Mouse (Mus musculus) MEL (cell line): ENCODE results near the gene Atp1a2. TPM values are rescaled to one million over a fixed set of nuclear protein-coding genes. Genes with fewer than 3 reads are reported as not detected.

ENCODE experiments used
- DNase-seq: peaks from one replicate; pipeline ENCODE4 v3.0.0; 2011; ENCODE audit warnings: low read depth, low spot score
- H3K27ac ChIP-seq: 2 replicates; pipeline ENCODE4 v1.5.1; 2012; ENCODE audit warnings: low read depth, mild to moderate bottlenecking, control low read depth, low read length, moderate library complexity; ENCODE audit not compliant: control insufficient read depth
- H3K27me3 ChIP-seq, 2 experiments: fragments of 150-350 bp in 1 of 2; sonication (generic) in 1 of 2; 2 replicates each; pipeline ENCODE4 v1.6.1; 2012; ENCODE audit warnings: low read length in 2 of 2, mild to moderate bottlenecking in 2 of 2, improper control_type of control experiment in 1 of 2, moderate library complexity in 1 of 2; ENCODE audit not compliant: insufficient read depth in 2 of 2, control insufficient read depth in 1 of 2
- H3K36me3 ChIP-seq, 2 experiments: 2 replicates each; pipeline ENCODE4 v1.6.1; 2012 to 2014; ENCODE audit warnings: low read length in 2 of 2, improper control_type of control experiment in 1 of 2, inconsistent platforms in 1 of 2, mild to moderate bottlenecking in 1 of 2; ENCODE audit not compliant: insufficient read depth in 2 of 2, control insufficient read depth in 1 of 2
- H3K4me1 ChIP-seq, 2 experiments: fragments of 150-350 bp in 1 of 2; sonication (generic) in 1 of 2; 2 replicates each; pipeline ENCODE4 v1.6.1; 2012; ENCODE audit warnings: low read length in 2 of 2, improper control_type of control experiment in 1 of 2, mild to moderate bottlenecking in 1 of 2; ENCODE audit not compliant: insufficient read depth in 2 of 2, control insufficient read depth in 1 of 2
- H3K4me3 ChIP-seq, 2 experiments: fragments of 150-350 bp in 1 of 2; sonication (generic) in 1 of 2; 2 replicates each; pipeline ENCODE4 v1.5.1; 2012; ENCODE audit warnings: low read depth in 2 of 2, low read length in 2 of 2, mild to moderate bottlenecking in 2 of 2, moderate library complexity in 2 of 2, control low read depth in 1 of 2, improper control_type of control experiment in 1 of 2; ENCODE audit not compliant: control insufficient read depth in 1 of 2, insufficient read depth in 1 of 2
- H3K79me2 ChIP-seq: 2 replicates; pipeline ENCODE4 v1.6.1; 2012; ENCODE audit warnings: mild to moderate bottlenecking, low read length, moderate library complexity; ENCODE audit not compliant: control insufficient read depth, poor library complexity, insufficient read depth
- H3K9ac ChIP-seq: 2 replicates; pipeline ENCODE4 v1.6.1; 2012; ENCODE audit warnings: low read depth, mild to moderate bottlenecking, control low read depth, low read length, moderate library complexity; ENCODE audit not compliant: control insufficient read depth, poor library complexity, severe bottlenecking
- H3K9me3 ChIP-seq: fragments of 150-350 bp; sonication (generic); replicated peaks from 2 replicates; pipeline ENCODE4 v1.6.1; 2012; ENCODE audit warnings: mild to moderate bottlenecking, low read length, improper control_type of control experiment, moderate library complexity; ENCODE audit not compliant: insufficient read depth
- CHD2 ChIP-seq: IDR thresholded peaks from 2 replicates; pipeline ENCODE4 v1.6.1; 2011; ENCODE audit warnings: low read length, improper control_type of control experiment
- E2F4 ChIP-seq: IDR thresholded peaks from 2 replicates; pipeline ENCODE4 v1.6.1; 2011; ENCODE audit warnings: low read depth, low read length, improper control_type of control experiment, borderline replicate concordance
- EP300 ChIP-seq, 2 experiments: IDR thresholded peaks; 2 replicates each; pipeline ENCODE4 v1.6.1; 2011; ENCODE audit warnings: improper control_type of control experiment in 2 of 2, low read length in 2 of 2, low read depth in 1 of 2, mild to moderate bottlenecking in 1 of 2
- HCFC1 ChIP-seq: IDR thresholded peaks from 2 replicates; pipeline ENCODE4 v1.6.1; 2012; ENCODE audit warnings: low read depth, mild to moderate bottlenecking, inconsistent platforms, low read length, improper control_type of control experiment, moderate library complexity
- JUND ChIP-seq: IDR thresholded peaks from 2 replicates; pipeline ENCODE4 v1.6.1; 2011; ENCODE audit warnings: low read depth, mild to moderate bottlenecking, improper control_type of control experiment, low read length
- MAX ChIP-seq: IDR thresholded peaks from 2 replicates; pipeline ENCODE4 v1.6.1; 2011; ENCODE audit warnings: low read length, improper control_type of control experiment
- MYC ChIP-seq: IDR thresholded peaks from 2 replicates; pipeline ENCODE4 v1.6.1; 2011; ENCODE audit warnings: low read depth, mild to moderate bottlenecking, low read length, improper control_type of control experiment, moderate library complexity
- NRF1 ChIP-seq: IDR thresholded peaks from 2 replicates; pipeline ENCODE4 v1.6.1; 2014; ENCODE audit warnings: low read depth, mild to moderate bottlenecking, inconsistent platforms, low read length, improper control_type of control experiment, moderate library complexity; ENCODE audit not compliant: poor library complexity, insufficient read depth, severe bottlenecking
- POLR2AphosphoS5 ChIP-seq: IDR thresholded peaks from 2 replicates; pipeline ENCODE4 v1.6.1; 2012; ENCODE audit warnings: low read depth, borderline replicate concordance, mild to moderate bottlenecking, inconsistent platforms, low read length, moderate library complexity, mixed read lengths
- RAD21 ChIP-seq: IDR thresholded peaks from 2 replicates; pipeline ENCODE4 v1.6.1; 2011; ENCODE audit warnings: mild to moderate bottlenecking, low read depth, low read length, improper control_type of control experiment
- SIN3A ChIP-seq: IDR thresholded peaks from 2 replicates; pipeline ENCODE4 v1.6.1; 2012; ENCODE audit warnings: low read length, improper control_type of control experiment, inconsistent platforms
- SMC3 ChIP-seq: IDR thresholded peaks from 2 replicates; pipeline ENCODE4 v1.6.1; 2011; ENCODE audit warnings: low read depth, low read length, improper control_type of control experiment
- TAL1 ChIP-seq: IDR thresholded peaks from 2 replicates; pipeline ENCODE4 v1.6.1; 2012; ENCODE audit warnings: mild to moderate bottlenecking, inconsistent platforms, low read length, moderate library complexity, mixed read lengths
- TBP ChIP-seq: IDR thresholded peaks from 2 replicates; pipeline ENCODE4 v1.8.0; 2011; ENCODE audit warnings: low read depth, low read length, improper control_type of control experiment
- TCF12 ChIP-seq: IDR thresholded peaks from 2 replicates; pipeline ENCODE4 v1.6.1; 2014; ENCODE audit warnings: low read depth, mild to moderate bottlenecking, inconsistent platforms, low read length, improper control_type of control experiment, moderate library complexity
- UBTF ChIP-seq: IDR thresholded peaks from 2 replicates; pipeline ENCODE4 v1.6.1; 2012; ENCODE audit warnings: low read depth, mild to moderate bottlenecking, inconsistent platforms, low read length, improper control_type of control experiment, moderate library complexity, borderline replicate concordance; ENCODE audit not compliant: insufficient read depth
- USF1 ChIP-seq: IDR thresholded peaks from 2 replicates; pipeline ENCODE4 v1.6.1; 2014; ENCODE audit warnings: low read depth, mild to moderate bottlenecking, inconsistent platforms, low read length, improper control_type of control experiment, moderate library complexity
- ZC3H11A ChIP-seq: IDR thresholded peaks from 2 replicates; pipeline ENCODE4 v1.6.1; 2012; ENCODE audit warnings: low read depth, mild to moderate bottlenecking, inconsistent platforms, low read length, improper control_type of control experiment
- ZKSCAN1 ChIP-seq: IDR thresholded peaks from 2 replicates; pipeline ENCODE4 v1.6.1; 2012; ENCODE audit warnings: low read depth, mild to moderate bottlenecking, inconsistent platforms, low read length, improper control_type of control experiment, moderate library complexity
- ZMIZ1 ChIP-seq: IDR thresholded peaks from 2 replicates; pipeline ENCODE4 v1.6.1; 2012; ENCODE audit warnings: low read depth, mild to moderate bottlenecking, inconsistent platforms, low read length, improper control_type of control experiment, moderate library complexity
- ZNF384 ChIP-seq: IDR thresholded peaks from 2 replicates; pipeline ENCODE4 v1.6.1; 2012; ENCODE audit warnings: low read depth, mild to moderate bottlenecking, inconsistent platforms, low read length, improper control_type of control experiment
- polyA plus RNA-seq, 2 experiments: library from polyadenylated mRNA; stranded (reverse) in 1 of 2; unstranded in 1 of 2; fragments of >175 nt in 1 of 2; fragments of >200 nt in 1 of 2; gene quantifications; 2 replicates each; pipeline versions ENCODE4 v1.2.1 to v1.2.4; 2012; ENCODE audit warnings: low replicate concordance in 2 of 2, low read depth in 1 of 2; ENCODE audit not compliant: insufficient read length in 2 of 2, insufficient read depth in 1 of 2, missing spikeins in 1 of 2
- total RNA-seq: library from RNA; depleted of rRNA; stranded (reverse); fragments of 300-350 nt; gene quantifications from 2 replicates; pipeline ENCODE4 v1.2.3, GENCODE M21; 2012

Atp1a2 gene
- total and polyA plus RNA-seq, 3 experiments: 0.04 TPM; not detected in 2

DNA sequence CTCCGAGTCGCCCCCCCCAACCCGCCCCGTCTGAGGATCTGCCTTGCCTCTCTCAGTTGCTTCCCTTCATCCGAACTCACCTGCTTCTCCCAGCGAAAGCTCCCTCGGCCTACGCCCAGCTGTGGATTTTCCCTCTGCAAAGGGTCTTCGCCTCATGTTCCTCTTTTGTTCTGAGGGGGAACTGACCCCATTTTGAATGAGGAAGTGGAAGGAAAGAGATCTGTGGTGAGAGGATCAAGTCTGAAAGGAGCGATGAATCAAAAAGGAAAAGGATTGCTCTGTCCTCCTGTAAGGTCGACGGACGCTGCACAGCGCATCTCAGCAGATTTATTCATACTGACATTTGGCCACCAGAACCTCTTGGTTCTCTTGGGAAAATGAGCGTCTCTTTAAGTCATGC is 37.9 kb upstream of the Atp1a2 start:
- no peak overlapping the region for H3K9ac ChIP-seq
- H3K4me3 ChIP-seq: no peak overlapping the region
- no peaks in the 10 kb centered on the region for H3K9me3 ChIP-seq
- peaks cover 0 to 7% of the 10 kb centered on the region in 2 experiments; a peak in 2 of 4 replicates for H3K4me1 ChIP-seq
- TF ChIP-seq TCF12 (no peak), ZKSCAN1 (no peak), HCFC1 (no peak), ZC3H11A (no peak), TBP (no peak), SMC3 (no peak), SIN3A (no peak), NRF1 (no peak), UBTF (no peak), EP300 (IDR thresholded peaks at IDR 0.05; ENCODE audit: low read depth in 1 of 2, low read length in 2 of 2) (no peak), POLR2AphosphoS5 (no peak), CHD2 (no peak), MYC (no peak), ZMIZ1 (no peak), TAL1 (no peak), JUND (no peak), RAD21 (no peak), MAX (no peak)
- TF ChIP-seq, all 39 proteins: peak for 0
- peaks cover 5 to 11% of the 10 kb centered on the region in 2 experiments for H3K27me3 ChIP-seq
- no peaks in the 10 kb centered on the region for H3K79me2 ChIP-seq
- H3K27ac ChIP-seq: no peak overlapping the region
- peaks cover 0 to 4% of the 10 kb centered on the region in 2 experiments; a peak in 1 of 4 replicates for H3K36me3 ChIP-seq
- peak; percentile 19 for DNase-seq

DNA sequence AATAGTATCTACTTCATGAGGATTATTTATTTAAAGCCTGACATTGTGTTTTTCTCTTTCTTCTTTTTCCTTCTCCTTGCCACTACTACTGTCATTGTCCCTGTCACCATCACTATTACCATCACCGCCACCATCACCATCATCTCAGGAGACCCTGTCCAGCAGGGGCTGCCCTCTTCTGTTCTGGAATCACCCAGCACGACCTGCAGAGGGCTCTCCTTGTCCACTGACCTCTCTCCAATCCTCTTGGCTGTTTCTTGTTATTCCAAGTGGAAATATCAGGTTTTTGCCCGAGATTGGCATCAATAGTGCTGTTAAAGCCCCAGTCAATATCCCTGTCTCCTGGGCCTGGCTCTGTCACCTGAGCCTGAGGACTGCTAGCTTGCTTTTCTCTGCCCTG is 35.6 kb upstream of the Atp1a2 start:
- peaks cover 5 to 15% of the 10 kb centered on the region in 2 experiments for H3K27me3 ChIP-seq

More for the DNA sequence above, 35.6 kb upstream of the Atp1a2 start:
- Histone ChIP-seq H3K4me3 (no peak overlapping the region), H3K27ac (no peak overlapping the region), H3K36me3 (no peaks in the 10 kb centered on the region), H3K79me2 (no peaks in the 10 kb centered on the region), H3K9ac (no peak overlapping the region), H3K4me1 (peaks cover 0 to 3% of the 10 kb centered on the region in 2 experiments; a peak in 1 of 4 replicates), H3K9me3 (no peaks in the 10 kb centered on the region)
- no peak for TF ChIP-seq ZKSCAN1
- TF ChIP-seq SIN3A: no peak
- no peak for TF ChIP-seq ZNF384
- no peak for TF ChIP-seq HCFC1
- TF ChIP-seq EP300 (IDR thresholded peaks at IDR 0.05; ENCODE audit: low read depth in 1 of 2, low read length in 2 of 2): no peak
- no peak for TF ChIP-seq USF1
- no peak for TF ChIP-seq E2F4
- no peak for DNase-seq
